Mouse (Mus musculus) stomach, embryonic 15.5 days (tissue): ENCODE measurements around the gene Wscd1. TPM values are rescaled to one million over a fixed set of nuclear protein-coding genes. Genes with fewer than 3 reads are reported as not detected.

ENCODE experiments used
- ATAC-seq: fragments of 200-750 bp; cut with Nextera tagmentation; 2 replicates; pipeline ENCODE4 v1.8.0; 2017; ENCODE audit warnings: low read depth, moderate number of reproducible peaks, moderate TSS enrichment; ENCODE audit not compliant: insufficient read depth, low FRiP score
- H3K27ac ChIP-seq: fragments of 300-500 bp; sonication (generic); 2 replicates; pipeline ENCODE4 v1.5.1; 2015; ENCODE audit warnings: mild to moderate bottlenecking, inconsistent platforms
- H3K27me3 ChIP-seq: fragments of 300-500 bp; sonication (generic); replicated peaks from 2 replicates; pipeline ENCODE4 v1.6.1; 2015; ENCODE audit warnings: inconsistent platforms
- H3K36me3 ChIP-seq: fragments of 300-500 bp; sonication (generic); 2 replicates; pipeline ENCODE4 v1.6.1; 2015; ENCODE audit warnings: inconsistent platforms
- H3K4me1 ChIP-seq: fragments of 300-500 bp; sonication (generic); 2 replicates; pipeline ENCODE4 v1.6.1; 2015; ENCODE audit warnings: inconsistent platforms
- H3K4me2 ChIP-seq: fragments of 300-500 bp; sonication (generic); 2 replicates; pipeline ENCODE4 v1.6.1; 2015; ENCODE audit warnings: mild to moderate bottlenecking, inconsistent platforms
- H3K4me3 ChIP-seq: fragments of 300-500 bp; sonication (generic); replicated peaks from 2 replicates; pipeline ENCODE4 v1.5.1; 2015; ENCODE audit warnings: inconsistent platforms
- H3K9ac ChIP-seq: fragments of 300-500 bp; sonication (generic); 2 replicates; pipeline ENCODE4 v1.6.1; 2015; ENCODE audit warnings: inconsistent platforms
- H3K9me3 ChIP-seq: fragments of 300-500 bp; sonication (generic); 2 replicates; pipeline ENCODE4 v1.6.1; 2016; ENCODE audit warnings: inconsistent platforms
- WGBS: fragments of 180-500 bp; shearing (Covaris S2); methylation state at CpG from one replicate; pipeline ENCODE4 v1.1.7; 2015; 5-methylcytosine and 5-hydroxymethylcytosine counted together
- polyA plus RNA-seq: library from polyadenylated mRNA; unstranded; fragments of >200 nt; fragmentation: Nextera tagmentation; extraction: Ambion mirVana; gene quantifications from 2 replicates; pipeline ENCODE4 v1.2.1, GENCODE M21; 2015

The Wscd1 gene
- polyA plus RNA-seq, 1 experiment from 2014 or later = 2.8 TPM

DNA sequence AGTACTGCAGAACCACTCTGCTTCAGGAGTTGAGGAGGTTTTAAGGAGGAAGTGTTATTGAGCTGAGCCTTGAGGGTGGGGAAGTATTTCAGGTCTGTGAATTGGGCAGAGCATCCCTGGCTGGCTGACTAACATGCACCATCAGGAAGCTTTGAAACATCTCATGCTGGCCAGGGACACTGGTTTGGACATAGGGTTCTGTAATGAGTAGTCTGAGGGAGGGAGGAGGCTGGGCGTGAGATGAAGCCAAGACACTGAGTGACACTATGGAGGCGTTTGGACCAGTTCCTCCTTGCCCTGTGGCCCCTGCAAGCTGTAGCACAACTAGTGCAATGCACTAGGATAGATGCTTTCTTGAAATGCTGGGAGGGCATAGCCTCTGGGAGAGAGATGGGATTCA lies 5.4 kb downstream of the Wscd1 start:
- 61% methylated on average over 2 of the region's 2 CpGs for WGBS
- H3K27ac ChIP-seq = no peak overlapping the region

DNA sequence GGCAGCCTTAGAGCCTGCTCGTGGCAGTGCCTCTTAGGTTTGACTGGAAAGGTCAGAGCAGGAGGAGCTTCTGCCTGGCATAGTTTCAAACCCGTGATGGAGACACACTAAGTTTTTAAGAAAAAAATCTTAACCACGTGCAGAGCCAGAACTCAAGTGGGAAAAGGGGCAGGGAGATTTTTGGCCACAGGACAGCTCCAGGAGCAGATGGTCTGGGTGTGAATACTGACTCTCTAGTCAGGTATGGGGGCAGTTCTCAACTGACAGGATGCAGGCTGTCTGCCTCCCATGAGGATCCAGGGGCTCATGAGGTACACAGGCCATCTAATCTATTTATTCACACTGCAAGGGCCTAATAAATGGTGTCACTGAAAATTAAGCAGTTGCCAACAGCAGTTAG lies 6.6 kb downstream of the Wscd1 start:
- no peak overlapping the region for H3K4me2 ChIP-seq
- H3K27me3 ChIP-seq = peaks cover 21% of the 10 kb centered on the region
- WGBS = 44% methylated on average over 3 of the region's 3 CpGs
- H3K9me3 ChIP-seq = no peaks in the 10 kb centered on the region
- H3K9ac ChIP-seq = no peak overlapping the region
- no peak overlapping the region for H3K4me3 ChIP-seq
- no peak for ATAC-seq
- peaks cover 2% of the 10 kb centered on the region; the same call in 1 of the 2 replicates for H3K4me1 ChIP-seq
- H3K27ac ChIP-seq = no peak overlapping the region
- H3K36me3 ChIP-seq = no peaks in the 10 kb centered on the region

More for the DNA sequence above, 5.4 kb downstream of the Wscd1 start:
- Histone ChIP-seq H3K27me3 (peaks cover 33% of the 10 kb centered on the region), H3K9ac (no peak overlapping the region), H3K36me3 (no peaks in the 10 kb centered on the region), H3K9me3 (no peaks in the 10 kb centered on the region), H3K4me3 (no peak overlapping the region), H3K4me2 (no peak overlapping the region), H3K4me1 (peaks cover 6% of the 10 kb centered on the region; the same call in 1 of the 2 replicates)
- ATAC-seq = no peak

DNA sequence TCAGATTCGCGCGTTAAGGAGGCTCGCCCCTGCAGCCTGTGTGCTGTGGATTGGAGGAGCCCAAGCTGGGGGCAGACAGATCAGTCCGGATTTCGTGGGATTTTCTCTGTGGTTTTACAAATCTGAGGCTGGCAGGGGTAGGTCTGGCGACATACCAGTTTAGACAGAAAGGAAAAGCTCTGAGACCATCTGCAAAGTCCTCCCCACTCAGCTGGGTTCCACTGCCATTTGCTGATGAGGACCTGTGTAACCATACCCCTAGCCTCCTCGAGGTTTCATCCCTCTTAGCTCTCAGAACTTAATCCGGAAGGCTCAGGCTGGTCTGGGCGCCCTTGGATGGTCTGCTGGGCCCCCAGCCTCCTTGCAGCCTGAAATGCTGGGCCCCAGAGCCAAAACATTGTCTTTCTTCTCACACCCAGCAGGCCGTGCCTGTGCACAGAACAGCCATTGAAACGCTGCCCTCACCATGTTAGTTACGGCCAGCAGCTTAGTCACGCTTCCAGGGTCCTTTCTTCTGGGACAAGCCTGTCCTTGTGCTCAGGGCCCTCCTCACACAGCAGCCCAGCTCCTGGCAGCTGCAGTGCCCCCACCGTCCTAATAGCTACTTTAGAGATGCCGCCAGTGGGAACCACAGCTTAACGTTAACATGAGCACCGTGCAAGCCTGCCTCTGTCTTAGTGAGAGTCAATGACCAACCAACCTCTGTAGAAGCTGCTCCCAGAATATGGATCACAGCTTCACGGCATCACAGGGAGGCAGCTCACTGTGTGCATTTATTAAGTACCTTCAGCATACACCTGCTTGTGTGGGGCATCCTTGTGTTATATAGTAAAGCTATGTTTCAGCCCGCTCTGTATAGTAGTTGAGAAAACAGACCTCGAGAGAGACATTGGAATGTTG lies 8.7 kb downstream of the Wscd1 start:
- Histone ChIP-seq H3K36me3 (no peaks in the 10 kb centered on the region), H3K4me2 (no peak overlapping the region), H3K27me3 (no peaks in the 10 kb centered on the region), H3K4me1 (no peaks in the 10 kb centered on the region), H3K27ac (no peak overlapping the region), H3K4me3 (no peak overlapping the region), H3K9ac (no peak overlapping the region), H3K9me3 (no peaks in the 10 kb centered on the region)
- no peak for ATAC-seq
- 56% methylated on average over 21 of the region's 21 CpGs for WGBS

DNA sequence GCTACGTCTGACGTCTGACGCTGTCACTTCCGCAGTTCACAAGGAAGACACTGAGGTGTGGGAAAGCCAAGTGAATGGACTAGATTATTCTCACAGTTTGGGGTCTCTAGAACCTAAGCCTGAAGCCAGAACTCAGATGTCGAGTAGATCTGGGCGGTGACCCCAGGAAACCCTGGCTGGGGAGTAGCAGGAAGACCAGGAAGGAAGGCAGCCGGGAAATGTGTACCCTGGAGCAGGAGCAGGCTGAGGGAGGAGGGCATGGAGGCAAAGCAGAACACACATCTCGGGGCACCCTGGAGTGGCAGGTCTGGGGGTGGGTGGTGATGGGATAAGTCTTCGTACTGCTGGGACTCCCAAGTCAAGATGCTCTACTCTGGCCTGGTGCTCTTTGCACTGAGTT lies 11.3 kb downstream of the Wscd1 start:
- Histone ChIP-seq H3K4me1 (no peaks in the 10 kb centered on the region), H3K9me3 (no peaks in the 10 kb centered on the region), H3K4me2 (no peak overlapping the region), H3K4me3 (no peak overlapping the region), H3K27me3 (no peaks in the 10 kb centered on the region), H3K36me3 (no peaks in the 10 kb centered on the region), H3K9ac (no peak overlapping the region), H3K27ac (no peak overlapping the region)
- ATAC-seq = no peak
- 80% methylated on average over 9 of the region's 9 CpGs for WGBS

DNA sequence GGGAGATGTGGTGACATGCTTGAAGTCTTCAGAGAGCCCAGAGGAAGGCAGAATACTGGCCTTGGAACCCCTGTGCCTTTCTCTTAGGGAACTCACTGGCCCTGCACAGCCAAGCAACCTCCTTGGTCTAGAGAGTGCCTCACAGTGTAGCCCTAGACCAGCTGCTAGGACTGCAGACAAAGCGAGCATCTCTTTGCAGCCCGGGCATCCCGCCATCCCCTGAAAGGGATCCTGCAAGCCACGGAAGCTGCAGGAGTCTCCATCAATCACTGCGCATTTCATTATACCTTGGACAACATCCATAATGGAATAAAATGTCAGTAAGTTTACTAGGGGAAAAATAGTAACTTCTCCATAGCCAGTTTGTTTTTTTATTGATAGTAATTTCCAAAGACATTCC lies 13.4 kb downstream of the Wscd1 start:
- no peaks in the 10 kb centered on the region for H3K4me1 ChIP-seq
- no peak overlapping the region for H3K4me2 ChIP-seq
- H3K27ac ChIP-seq = no peak overlapping the region
- H3K27me3 ChIP-seq = no peaks in the 10 kb centered on the region
- no peak overlapping the region for H3K9ac ChIP-seq
- H3K9me3 ChIP-seq = no peaks in the 10 kb centered on the region
- ATAC-seq = no peak
- 36% methylated on average over 5 of the region's 5 CpGs for WGBS
- H3K36me3 ChIP-seq = no peaks in the 10 kb centered on the region
- H3K4me3 ChIP-seq = no peak overlapping the region

DNA sequence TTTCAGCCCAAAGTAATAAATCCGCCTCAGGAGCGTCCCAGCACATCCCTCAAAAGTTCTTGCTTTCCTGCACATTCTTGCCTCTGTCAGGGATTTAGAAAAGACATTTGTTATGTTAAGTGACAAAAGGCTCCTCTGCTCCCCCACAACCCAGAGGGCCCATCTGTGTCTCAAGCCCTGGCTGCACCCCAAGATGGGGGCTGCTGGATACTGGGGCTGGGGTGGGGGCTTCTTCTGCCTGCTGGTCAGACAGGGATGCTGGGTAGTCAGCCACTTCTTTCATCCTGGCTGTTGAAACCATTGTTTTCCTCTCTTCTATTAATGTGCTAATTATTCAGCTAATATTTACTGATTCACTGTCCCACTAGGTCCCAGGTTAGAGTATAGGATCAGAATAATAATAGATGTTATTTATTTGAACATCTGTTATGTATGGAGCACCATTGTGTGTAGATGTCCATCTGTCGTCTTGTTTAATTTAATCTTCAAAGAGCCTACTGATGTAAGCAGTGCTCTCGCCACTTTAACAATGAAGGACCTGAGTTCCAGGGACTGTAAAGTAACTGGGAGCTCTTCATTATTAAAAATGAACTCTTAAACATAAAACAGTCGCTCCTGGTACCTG lies 14.0 kb downstream of the Wscd1 start:
- H3K9me3 ChIP-seq = no peaks in the 10 kb centered on the region
- H3K36me3 ChIP-seq = no peaks in the 10 kb centered on the region
- H3K27ac ChIP-seq = no peak overlapping the region
- no peaks in the 10 kb centered on the region for H3K4me1 ChIP-seq
- H3K4me3 ChIP-seq = no peak overlapping the region
- H3K4me2 ChIP-seq = no peak overlapping the region
- WGBS = 38% methylated on average over 5 of the region's 5 CpGs
- H3K9ac ChIP-seq = no peak overlapping the region
- H3K27me3 ChIP-seq = no peaks in the 10 kb centered on the region
- no peak for ATAC-seq

DNA sequence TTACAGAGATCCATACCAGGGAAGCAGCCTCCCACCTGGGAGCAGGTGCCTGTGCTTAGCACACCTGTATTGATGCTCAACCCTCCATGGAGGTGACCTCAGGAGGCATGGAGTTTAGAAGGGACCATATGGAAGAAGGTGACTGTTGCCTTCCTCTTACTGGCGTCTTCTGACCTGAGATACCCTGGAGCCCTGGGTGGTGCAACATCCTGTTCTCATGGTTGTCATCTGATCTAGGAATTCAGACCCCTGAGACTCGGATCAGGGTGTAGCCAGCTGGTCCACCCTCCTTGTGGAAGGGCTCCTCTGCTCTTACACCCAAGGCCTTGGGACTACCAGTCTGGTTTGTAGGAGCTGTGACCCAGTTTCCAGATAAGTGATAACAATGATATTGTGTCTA lies 15.0 kb downstream of the Wscd1 start:
- H3K9ac ChIP-seq = no peak overlapping the region
- no peak overlapping the region for H3K27ac ChIP-seq
- WGBS = 70% methylated on average over 2 of the region's 2 CpGs
- H3K4me3 ChIP-seq = no peak overlapping the region
- H3K27me3 ChIP-seq = no peaks in the 10 kb centered on the region
- no peak overlapping the region for H3K4me2 ChIP-seq
- H3K4me1 ChIP-seq = no peaks in the 10 kb centered on the region
- H3K9me3 ChIP-seq = no peaks in the 10 kb centered on the region
- no peak for ATAC-seq
- H3K36me3 ChIP-seq = no peaks in the 10 kb centered on the region

DNA sequence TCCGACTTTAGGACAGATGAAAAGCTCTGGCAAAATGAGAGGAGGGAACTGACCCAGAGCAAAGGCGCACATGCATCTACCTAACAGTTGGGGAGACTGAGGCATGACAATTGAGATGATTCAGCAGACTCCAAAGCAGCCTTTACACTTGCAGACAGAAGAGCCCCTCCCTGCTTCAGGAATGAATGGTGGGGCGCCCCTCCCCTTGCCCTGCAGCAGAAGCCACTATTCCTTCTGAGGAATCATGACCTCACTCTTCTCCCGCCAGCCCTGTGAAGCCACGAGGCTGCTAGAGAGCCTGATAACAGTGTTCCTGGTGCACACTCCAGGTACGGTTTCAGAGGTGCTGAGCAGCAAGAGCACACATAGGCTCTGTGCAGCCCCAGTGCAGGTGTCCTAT lies 15.6 kb downstream of the Wscd1 start:
- H3K4me3 ChIP-seq = no peak overlapping the region
- no peaks in the 10 kb centered on the region for H3K4me1 ChIP-seq
- H3K27me3 ChIP-seq = no peaks in the 10 kb centered on the region
- H3K9ac ChIP-seq = no peak overlapping the region
- no peaks in the 10 kb centered on the region for H3K9me3 ChIP-seq
- no peaks in the 10 kb centered on the region for H3K36me3 ChIP-seq
- no peak overlapping the region for H3K4me2 ChIP-seq
- ATAC-seq = no peak
- 59% methylated on average over 6 of the region's 6 CpGs for WGBS
- H3K27ac ChIP-seq = no peak overlapping the region

DNA sequence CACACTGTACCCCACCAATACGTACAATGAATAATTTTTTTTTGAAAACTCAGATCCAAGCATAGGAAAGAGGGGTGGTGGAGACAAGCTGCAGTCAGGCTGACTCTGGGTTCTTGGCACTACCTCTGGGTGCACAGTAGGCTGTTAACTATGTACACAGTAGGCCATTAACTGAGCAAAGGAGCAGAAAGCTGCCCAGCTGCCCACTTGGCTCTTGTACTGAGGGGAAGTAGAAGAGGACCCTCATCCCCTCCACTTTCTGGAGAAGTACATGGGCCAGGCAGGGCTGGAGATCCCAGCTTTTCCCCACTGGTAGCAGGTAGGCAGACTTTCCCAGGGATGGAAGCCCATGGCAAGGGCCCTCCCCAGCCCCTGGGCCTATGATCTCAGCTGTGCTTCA lies 16.7 kb downstream of the Wscd1 start:
- Histone ChIP-seq H3K4me1 (no peaks in the 10 kb centered on the region), H3K9me3 (no peaks in the 10 kb centered on the region), H3K36me3 (no peaks in the 10 kb centered on the region), H3K9ac (no peak overlapping the region), H3K27ac (no peak overlapping the region), H3K4me3 (no peak overlapping the region), H3K27me3 (no peaks in the 10 kb centered on the region), H3K4me2 (no peak overlapping the region)
- ATAC-seq = no peak
- 82% methylated on average over 1 of the region's 1 CpGs for WGBS

DNA sequence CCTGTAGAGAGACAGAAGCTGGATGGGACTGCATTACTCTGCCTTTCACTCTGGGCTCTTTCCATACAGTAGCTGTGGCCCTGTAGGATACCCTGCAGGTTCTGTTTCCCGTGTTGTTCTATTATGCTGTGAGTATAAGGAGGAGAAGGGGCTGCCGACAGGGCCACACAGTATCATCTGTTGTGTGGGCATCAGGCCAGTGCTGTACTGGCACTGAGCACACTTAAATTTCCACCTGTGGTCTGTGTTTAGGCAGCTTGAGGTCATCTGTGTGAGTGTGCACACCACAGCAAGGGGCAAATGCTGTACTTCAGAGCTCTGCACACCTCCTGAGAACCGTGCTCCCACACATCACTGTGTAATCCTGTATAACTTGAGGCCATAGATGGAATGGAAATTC lies 18.0 kb downstream of the Wscd1 start:
- H3K4me1 ChIP-seq = 0 out of 2 replicates have a peak, but pooled peaks cover 3% of the 10 kb centered on the region
- no peaks in the 10 kb centered on the region for H3K9me3 ChIP-seq
- 78% methylated on average over 3 of the region's 3 CpGs for WGBS
- no peak overlapping the region for H3K27ac ChIP-seq
- H3K36me3 ChIP-seq = no peaks in the 10 kb centered on the region
- no peak overlapping the region for H3K4me2 ChIP-seq
- H3K27me3 ChIP-seq = no peaks in the 10 kb centered on the region
- ATAC-seq = no peak
- no peak overlapping the region for H3K9ac ChIP-seq
- H3K4me3 ChIP-seq = no peak overlapping the region

DNA sequence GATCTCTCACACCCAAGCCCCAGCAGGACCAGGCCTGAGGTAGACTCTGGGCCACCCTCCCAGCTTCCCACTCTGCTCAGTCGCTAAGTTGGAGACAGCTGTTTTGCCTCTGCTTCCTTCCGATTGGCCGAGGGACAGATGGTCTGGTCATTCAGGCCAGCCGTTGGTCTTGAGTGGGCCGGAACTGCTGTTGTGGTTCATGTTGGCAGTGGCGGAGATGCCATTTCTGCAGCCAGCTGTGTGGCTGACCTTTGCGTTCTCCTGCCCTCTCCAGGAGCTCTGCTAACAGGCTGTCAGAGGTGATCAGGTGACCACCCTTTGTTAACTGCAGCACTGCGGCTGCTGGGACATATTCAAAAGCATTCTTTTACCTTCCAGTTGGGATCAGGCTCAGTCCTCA lies 20.0 kb downstream of the Wscd1 start:
- Histone ChIP-seq H3K4me3 (no peak overlapping the region), H3K9me3 (no peaks in the 10 kb centered on the region), H3K27me3 (no peaks in the 10 kb centered on the region), H3K27ac (no peak overlapping the region), H3K36me3 (no peaks in the 10 kb centered on the region), H3K4me2 (no peak overlapping the region), H3K9ac (no peak overlapping the region), H3K4me1 (0 out of 2 replicates have a peak, but pooled peaks cover 3% of the 10 kb centered on the region)
- 43% methylated on average over 8 of the region's 8 CpGs for WGBS
- ATAC-seq = no peak

DNA sequence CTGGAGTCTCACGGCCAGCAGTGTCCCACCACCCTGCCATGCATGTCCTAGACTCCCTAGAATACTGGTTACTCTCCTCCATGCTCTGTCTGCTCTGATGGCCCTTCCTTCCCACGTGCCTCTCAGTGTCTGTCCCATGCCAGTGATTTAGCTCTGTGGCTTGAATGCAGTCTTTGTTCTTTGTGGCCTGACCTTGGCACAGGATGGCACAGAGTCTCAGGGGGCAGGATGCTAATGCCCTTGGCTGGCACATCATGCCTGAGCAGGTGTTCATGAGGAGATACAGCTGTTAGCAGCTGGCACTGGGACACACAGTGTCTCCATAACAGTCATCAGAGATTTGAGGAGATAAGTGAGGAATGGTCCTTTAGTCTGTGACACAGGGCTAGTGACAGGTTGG lies 20.8 kb downstream of the Wscd1 start:
- H3K27ac ChIP-seq = no peak overlapping the region
- H3K9me3 ChIP-seq = no peaks in the 10 kb centered on the region
- no peak for ATAC-seq
- 0 out of 2 replicates have a peak, but pooled peaks cover 3% of the 10 kb centered on the region for H3K4me1 ChIP-seq
- no peaks in the 10 kb centered on the region for H3K27me3 ChIP-seq
- WGBS = 61% methylated on average over 2 of the region's 2 CpGs
- H3K36me3 ChIP-seq = no peaks in the 10 kb centered on the region
- H3K4me2 ChIP-seq = no peak overlapping the region
- H3K4me3 ChIP-seq = no peak overlapping the region
- no peak overlapping the region for H3K9ac ChIP-seq
